Mouse (Mus musculus) cortical plate, adult 2 months (tissue): ENCODE measurements around the gene Vpreb3. TPM values are rescaled to one million over a fixed set of nuclear protein-coding genes. Genes with fewer than 3 reads are reported as not detected.

Experiments
- H3K27ac ChIP-seq: fragments of 200-500 bp; 2 replicates; pipeline ENCODE4 v1.5.1; 2012; ENCODE audit warnings: low read length, control low read depth, inconsistent platforms; ENCODE audit not compliant: insufficient read depth
- H3K4me1 ChIP-seq: fragments of 200-500 bp; 2 replicates; pipeline ENCODE4 v1.6.1; 2011; ENCODE audit warnings: low read length; ENCODE audit not compliant: control insufficient read depth, insufficient read depth
- H3K4me3 ChIP-seq: fragments of 200-500 bp; 2 replicates; pipeline ENCODE4 v1.5.1; 2011; ENCODE audit warnings: mild to moderate bottlenecking, low read length, control low read depth; ENCODE audit not compliant: insufficient read depth
- CTCF ChIP-seq: fragments of 200-500 bp; IDR thresholded peaks from 2 replicates; pipeline ENCODE4 v1.5.1; 2011; ENCODE audit warnings: mild to moderate bottlenecking, control low read depth, low read length; ENCODE audit not compliant: insufficient read depth; ENCODE audit errors: extremely low read depth
- POLR2A ChIP-seq: fragments of 200-500 bp; IDR thresholded peaks from 2 replicates; pipeline ENCODE4 v1.6.1; 2011; ENCODE audit warnings: mild to moderate bottlenecking, low read length, control low read depth; ENCODE audit not compliant: insufficient read depth; ENCODE audit errors: extremely low read depth
- polyA plus RNA-seq: library from polyadenylated mRNA; depleted of rRNA; stranded (reverse); fragments of >200 nt; gene quantifications from 2 replicates; pipeline ENCODE4 v1.2.3, GENCODE M21; 2012

The Vpreb3 gene
- polyA plus RNA-seq, 1 experiment, result not detected

DNA sequence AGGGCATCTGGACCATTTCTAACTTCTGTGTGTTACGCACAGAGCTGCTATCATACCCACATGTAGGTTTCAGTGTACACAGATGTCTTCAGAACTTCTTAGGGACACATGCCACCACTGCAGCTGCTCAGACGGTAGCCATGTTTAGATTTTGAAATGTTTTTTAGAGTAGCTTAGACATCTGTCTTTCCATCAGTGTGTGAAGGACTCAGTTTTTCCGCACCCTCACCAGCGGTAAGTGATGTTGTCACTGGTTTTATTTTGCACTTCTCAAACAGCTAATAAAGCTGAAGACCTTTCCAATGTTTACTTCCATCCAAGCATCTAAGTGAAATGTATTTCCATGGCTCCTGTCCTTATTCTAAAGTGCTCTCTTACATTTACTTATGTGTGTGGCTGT is 36.0 kb upstream of the Vpreb3 start:
- H3K4me3 ChIP-seq, result no peak overlapping the region
- H3K27ac ChIP-seq, result no peak overlapping the region
- no peak for TF ChIP-seq POLR2A
- no peaks in the 10 kb centered on the region for H3K4me1 ChIP-seq

DNA sequence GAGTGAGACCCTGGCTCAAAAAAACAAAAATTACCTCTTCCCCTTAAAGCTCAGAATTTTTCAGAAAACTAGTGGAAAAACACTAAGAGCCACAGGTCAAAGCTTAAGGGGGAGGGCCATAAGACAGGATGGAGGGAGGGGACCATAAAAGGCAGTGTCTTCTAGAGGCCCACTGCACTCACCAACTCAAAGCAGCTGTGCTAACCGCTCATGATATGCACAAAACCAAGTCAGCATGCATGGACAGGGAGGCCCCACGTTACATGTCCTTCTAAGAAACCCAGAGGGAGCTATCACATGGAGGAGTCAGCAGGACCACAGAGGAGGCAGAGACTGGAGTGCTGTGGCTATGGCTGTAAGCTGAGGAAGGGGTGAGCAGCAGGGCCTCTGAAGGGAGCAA is 32.2 kb upstream of the Vpreb3 start:
- Histone ChIP-seq H3K27ac (no peak overlapping the region), H3K4me3 (no peak overlapping the region), H3K4me1 (no peaks in the 10 kb centered on the region)
- TF ChIP-seq CTCF (no peak), POLR2A (no peak)

DNA sequence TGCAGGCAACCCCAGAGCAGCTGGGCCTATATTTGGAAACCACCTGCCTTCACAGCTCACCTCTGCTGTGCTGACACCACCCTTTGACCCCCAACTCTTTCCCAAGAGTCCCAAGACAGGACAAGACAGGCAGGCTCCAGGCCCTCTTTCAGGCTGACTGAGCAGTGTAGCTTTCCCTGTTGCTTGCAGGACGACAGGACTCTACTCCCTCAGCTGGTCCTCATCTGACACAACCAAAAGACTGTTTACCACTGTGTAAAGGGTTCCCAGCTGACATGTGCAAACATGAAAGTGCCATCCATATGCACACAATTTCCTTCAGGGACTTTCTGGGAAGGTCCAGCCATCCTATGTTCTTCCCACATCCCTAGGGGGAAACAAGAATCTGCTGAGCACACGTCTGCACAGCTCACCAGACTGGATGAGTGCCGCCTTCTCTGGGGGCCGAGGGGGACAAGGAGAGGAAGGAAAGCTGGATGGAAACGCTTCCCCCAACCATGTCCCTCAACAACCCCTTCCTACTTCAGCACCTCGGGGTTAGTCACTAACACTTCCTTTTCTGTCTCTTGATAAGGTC is 29.8 kb upstream of the Vpreb3 start:
- H3K27ac ChIP-seq, result no peak overlapping the region
- peaks cover 3% of the 10 kb centered on the region for H3K4me1 ChIP-seq
- no peak overlapping the region for H3K4me3 ChIP-seq
- no peak for TF ChIP-seq POLR2A
- TF ChIP-seq CTCF, result no peak

DNA sequence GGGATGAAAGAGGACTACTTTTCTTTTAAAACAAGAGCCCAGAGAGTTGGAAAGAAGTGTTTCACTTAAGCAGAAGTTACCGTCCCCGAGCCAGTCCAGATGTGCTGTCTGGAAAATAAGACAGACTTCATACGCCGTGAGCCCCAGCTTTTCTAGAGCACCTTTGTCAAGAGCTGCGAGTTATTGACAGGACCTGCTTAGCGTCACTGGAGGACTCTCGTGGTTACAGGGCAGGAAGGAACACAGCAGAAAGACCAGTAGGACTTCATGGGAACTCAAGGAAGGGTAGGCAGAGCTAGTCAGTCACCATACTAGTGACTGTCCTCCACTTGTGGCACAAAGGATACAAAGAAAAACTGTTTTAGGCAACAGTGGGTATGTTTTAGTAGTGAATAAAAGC is 27.3 kb upstream of the Vpreb3 start:
- Histone ChIP-seq H3K4me1 (peaks cover 5% of the 10 kb centered on the region), H3K4me3 (no peak overlapping the region), H3K27ac (no peak overlapping the region)
- TF ChIP-seq POLR2A (no peak), CTCF (no peak)

DNA sequence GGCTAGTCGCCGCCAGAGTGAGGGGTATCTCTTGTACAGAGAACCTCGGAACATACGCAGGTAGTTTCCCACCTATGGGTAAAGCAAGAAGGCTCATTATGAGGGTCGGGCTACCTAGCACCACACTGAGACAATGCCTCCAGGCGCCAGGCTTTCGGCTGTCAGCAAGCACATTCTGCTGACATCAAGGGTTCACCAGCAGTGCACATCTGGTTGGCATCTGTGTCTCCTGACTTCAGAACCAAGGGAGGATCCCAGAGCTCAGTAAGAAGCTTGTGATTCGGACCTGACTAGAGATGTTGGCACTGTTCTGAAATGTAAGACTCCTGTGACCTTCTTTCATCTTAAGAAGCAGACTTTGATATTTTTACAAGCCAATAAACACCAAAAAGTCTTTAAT is 26.0 kb upstream of the Vpreb3 start:
- H3K4me3 ChIP-seq, result no peak overlapping the region
- TF ChIP-seq CTCF, result no peak
- no peak for TF ChIP-seq POLR2A
- no peak overlapping the region for H3K27ac ChIP-seq
- H3K4me1 ChIP-seq, result peaks cover 5% of the 10 kb centered on the region

DNA sequence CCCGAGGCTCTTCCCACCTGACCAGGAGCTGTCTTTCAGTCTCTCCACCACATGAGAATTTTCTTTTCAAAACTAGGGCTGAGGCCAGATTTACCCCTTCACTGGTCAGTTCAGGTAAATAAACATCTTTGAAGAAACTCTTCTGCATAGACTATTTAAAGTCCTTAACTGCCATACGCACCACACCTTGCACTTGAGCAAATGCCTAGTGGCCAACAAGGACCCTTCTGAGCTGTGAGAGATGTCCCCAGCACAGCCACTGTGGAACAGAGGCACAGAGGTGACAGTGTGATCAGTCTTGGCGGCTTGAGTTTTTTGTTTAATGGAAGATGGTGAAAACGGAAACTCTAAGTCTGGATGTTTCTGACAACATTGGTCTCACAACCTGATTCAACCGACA is 23.8 kb upstream of the Vpreb3 start:
- Histone ChIP-seq H3K4me1 (peaks cover 5% of the 10 kb centered on the region), H3K27ac (no peak overlapping the region), H3K4me3 (no peak overlapping the region; the same call in 1 of the 2 replicates)
- no peak for TF ChIP-seq POLR2A
- no peak for TF ChIP-seq CTCF

DNA sequence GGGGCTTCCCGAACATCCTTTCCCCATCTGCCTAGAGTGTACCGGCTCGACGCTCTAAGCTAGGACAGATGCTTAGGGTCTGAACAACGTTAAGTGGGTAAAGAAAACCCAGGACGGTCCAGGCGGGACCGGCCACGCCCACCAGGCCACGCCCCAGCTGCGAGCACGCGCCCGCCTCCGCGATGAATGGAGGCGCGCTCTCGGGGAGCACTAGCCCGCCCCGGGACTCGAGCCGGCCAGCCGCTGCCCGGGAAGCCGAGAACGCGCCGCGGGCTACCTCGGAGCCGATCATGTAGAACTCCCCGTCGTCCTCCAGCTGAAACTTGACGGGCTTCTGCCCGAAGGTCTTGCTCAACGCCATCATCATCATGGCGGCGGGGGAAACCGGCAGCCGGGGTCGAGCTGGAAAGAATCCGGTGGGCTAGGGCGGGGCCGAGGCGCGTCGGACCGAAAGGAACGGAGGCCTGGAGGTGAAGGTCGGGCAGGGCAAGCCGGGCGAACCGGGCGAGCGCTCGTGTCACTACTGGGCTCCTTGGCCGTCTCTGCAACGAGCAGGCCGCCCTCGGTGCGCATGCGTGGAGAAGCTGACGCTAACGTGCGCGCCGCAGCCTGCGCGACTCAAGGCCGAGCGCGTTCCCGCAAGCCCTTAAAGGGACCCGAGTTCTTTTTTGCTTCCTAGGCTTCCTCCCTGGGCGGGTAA is 21.7 kb upstream of the Vpreb3 start, which contains the start of gene Smarcb1:
Gene Smarcb1, minus strand, starts transcription at position 592 of the 700 bp plus-strand sequence.
- H3K27ac ChIP-seq, result peak within 1 kb of the TSS; percentile 96
- H3K4me1 ChIP-seq, result peaks cover 4% of the 10 kb centered on the region
- TF ChIP-seq POLR2A, result peak; percentile 86; the same call in 1 of the 2 replicates
- TF ChIP-seq CTCF, result no peak
- H3K4me3 ChIP-seq, result peak within 1 kb of the TSS; percentile 58

DNA sequence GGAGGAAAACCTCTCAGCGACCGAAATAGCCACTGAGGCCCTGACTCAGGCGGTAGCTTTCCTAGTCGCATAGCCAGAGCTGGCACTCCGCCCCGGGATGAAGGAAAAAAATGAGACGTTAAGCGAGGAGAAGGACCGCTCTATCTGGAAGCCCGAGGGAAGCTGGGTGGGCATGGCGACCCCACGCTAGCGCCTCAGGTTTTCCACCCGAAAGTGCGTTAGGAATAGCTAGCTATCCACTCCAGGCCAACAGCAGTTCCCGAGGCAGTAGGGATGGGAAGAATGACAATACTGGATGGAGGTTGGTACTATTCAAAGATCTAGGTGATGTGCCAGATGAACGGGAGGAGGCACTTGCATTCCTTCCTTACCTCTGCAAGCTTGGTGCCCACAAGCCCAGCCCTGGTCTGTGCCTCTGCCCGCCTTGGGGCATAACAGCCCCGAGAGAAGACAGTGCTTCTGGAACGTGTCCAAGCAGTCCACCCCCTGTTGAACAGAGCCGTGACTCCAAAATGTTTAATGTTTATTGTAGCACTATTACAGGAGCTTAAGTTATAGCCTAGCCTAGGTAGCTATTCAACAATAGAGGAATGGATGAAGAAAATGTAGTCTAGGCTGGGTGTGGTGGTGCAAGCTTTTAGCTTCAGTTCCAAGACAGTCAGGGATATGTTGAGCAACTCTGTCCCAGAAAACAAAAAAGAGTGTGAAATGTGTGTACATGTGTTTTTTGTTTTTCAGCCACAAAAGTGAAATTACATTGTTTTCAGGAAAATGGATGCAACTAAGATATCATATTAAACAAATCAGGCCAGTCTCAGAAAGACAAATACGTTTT is 20.9 kb upstream of the Vpreb3 start:
- Histone ChIP-seq H3K4me3 (peak overlapping the region; percentile 58), H3K4me1 (peaks cover 2% of the 10 kb centered on the region), H3K27ac (peak overlapping the region; percentile 61)
- TF ChIP-seq CTCF, result no peak
- TF ChIP-seq POLR2A, result no peak

DNA sequence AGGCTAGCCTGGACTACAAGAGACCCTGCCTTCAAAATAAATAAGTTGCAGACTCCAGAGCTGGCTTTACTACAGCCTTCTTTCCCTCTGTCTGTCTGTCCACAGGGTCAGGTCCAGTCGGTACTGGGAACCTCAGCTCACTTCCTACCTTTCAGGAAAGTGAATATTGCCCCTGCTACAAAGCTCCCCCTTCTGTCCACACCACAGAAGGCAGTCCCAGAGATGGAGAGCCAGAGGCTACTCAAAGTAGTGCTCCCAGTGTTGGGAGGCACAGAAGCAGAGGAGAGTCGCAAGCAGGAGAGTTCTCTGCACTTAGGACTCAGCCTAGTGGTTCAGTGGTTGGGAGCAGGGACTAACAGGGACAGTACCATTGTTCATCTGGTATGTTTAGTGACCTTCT is 18.5 kb upstream of the Vpreb3 start:
- no peak overlapping the region for H3K4me3 ChIP-seq
- no peaks in the 10 kb centered on the region; the same call in 1 of the 2 replicates for H3K4me1 ChIP-seq
- no peak overlapping the region for H3K27ac ChIP-seq
- no peak for TF ChIP-seq CTCF
- TF ChIP-seq POLR2A, result no peak
